Mouse (Mus musculus): ENCODE data around the gene Cpeb2.

DNA sequence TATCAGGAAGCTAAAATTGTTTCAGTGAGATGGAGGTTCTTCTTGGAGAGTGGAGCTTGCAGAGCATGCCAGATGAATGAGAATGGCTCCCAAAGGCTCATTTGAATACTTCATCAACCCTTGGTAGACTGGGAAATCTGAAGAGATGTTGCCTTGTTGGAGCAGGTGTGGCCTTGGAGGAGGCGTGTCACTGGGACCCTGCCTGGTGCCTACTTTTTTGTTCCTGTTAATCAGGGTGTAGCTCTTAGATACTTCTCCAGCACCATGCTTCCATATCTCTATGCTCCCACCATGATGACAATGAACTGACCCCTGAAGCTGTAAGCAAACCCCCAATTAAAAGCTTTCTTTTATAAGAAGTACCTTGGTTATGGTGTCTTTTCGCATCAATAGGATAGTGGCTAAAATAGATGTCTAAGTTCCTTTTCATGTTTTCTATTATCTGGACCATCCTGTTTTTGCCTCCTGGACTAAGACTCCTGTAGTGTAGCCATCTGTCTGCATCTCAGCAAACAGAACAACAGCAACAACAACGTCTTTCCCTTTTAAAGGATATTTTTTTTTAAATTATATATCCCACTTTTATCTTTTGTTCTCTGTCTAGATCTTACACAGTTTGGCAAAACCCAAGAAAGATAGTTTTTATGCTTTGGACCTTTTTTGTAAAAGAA, 25.6 kb downstream of the Cpeb2 start:
- TF ChIP-seq CTCF (IDR thresholded peaks at IDR 0.05; ENCODE audit: low read depth) (no peak), EP300 (IDR thresholded peaks at IDR 0.05; ENCODE audit: low read depth) (no peak)
